Mouse (Mus musculus): ENCODE results near the gene Zfp607a. TPM values are rescaled to one million over a fixed set of nuclear protein-coding genes. Genes with fewer than 3 reads are reported as not detected.

Zfp607a gene
- 0.67 and 0.69 TPM in 2 replicates for polyA plus RNA-seq (2012; rRNA removed)

GRCm38 (mm10) chr7:27857227-27857626, at the start of gene Zfp607a:
Zfp607a (plus strand) TSS chr7:27857527.

DNA sequence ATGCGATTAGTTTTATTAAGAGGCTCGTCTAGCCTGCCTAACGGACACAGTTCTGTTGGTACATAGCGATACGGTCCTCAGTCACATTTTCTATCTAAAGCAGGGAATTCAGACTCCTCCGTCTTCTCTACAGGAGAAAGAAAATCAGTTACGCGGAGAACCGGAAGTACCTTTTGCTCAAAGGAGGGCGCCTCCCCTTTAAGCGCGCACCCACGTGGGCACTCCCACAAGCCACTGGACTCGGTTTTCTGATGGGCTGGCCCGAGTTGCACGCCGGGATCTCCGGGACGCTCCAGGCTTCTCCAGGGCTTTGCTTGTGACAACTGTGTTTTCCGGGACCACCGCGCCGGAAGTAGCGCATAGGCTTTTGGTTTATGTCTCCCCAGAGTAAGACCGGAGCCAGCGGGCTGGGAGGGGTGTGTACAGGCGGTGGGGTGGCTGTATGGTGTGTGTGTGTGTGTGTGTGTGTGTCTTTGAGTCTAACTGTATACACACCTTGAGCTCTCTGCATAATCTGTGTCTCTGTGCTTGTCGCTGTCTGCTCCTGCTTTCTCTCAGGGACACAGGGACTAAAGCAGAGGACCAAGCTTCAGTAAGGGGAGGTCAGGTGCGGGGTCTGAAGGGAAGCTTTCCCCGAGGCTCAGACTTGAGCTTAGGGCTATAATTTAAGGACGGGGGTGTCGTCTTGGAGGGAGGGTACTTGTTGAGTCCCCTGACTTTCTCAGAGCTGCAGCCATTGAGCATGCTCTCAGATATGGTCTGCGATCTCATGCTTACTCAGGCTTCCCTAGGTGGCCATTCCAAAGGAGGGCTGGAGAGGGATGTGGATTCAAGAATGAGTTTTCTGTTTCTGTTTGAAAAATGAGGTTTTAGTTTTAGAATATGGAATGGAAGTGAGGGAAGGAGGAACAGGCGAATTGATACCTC, 18.7 kb upstream of the Zfp607a start, which contains the start of gene Zfp59:
Gene Zfp59 (plus strand): TSS at position 285 of the 927 bp plus-strand sequence.

GRCm38 (mm10) chr7:27928818-27929695, 71.7 kb downstream of the Zfp607a start, which contains the start of gene Zfp974:
Zfp974 (minus strand) TSS chr7:27929460.

Other genes starting within 250 kb of the Zfp607a start
- gene Ttc9b, start 203.6 kb upstream of the Zfp607a start, polyA plus RNA-seq (2012; rRNA removed) = 0.01 TPM in 1 of 2 replicates, not detected in the other
- 3.2 TPM in 2 replicates for gene Map3k10, start 182.9 kb upstream of the Zfp607a start, polyA plus RNA-seq (2012; rRNA removed)
- gene Zfp607b, start 168.2 kb upstream of the Zfp607a start, polyA plus RNA-seq (2012; rRNA removed) = 0.18 and 0.48 TPM in 2 replicates
- gene Zfp60, start 126.1 kb upstream of the Zfp607a start, polyA plus RNA-seq (2012; rRNA removed) = 1.5 and 1.8 TPM in 2 replicates
- 0.97 and 1.2 TPM in 2 replicates for gene Zfp626, start 50.3 kb upstream of the Zfp607a start, polyA plus RNA-seq (2012; rRNA removed)
- gene Zfp59, start 18.9 kb upstream of the Zfp607a start, polyA plus RNA-seq (2012; rRNA removed) = 0.80 and 0.95 TPM in 2 replicates
- gene Zfp974, start 71.9 kb downstream of the Zfp607a start, polyA plus RNA-seq (2012; rRNA removed) = 0.49 and 0.51 TPM in 2 replicates
- gene Zfp780b, start 121.6 kb downstream of the Zfp607a start, polyA plus RNA-seq (2012; rRNA removed) = 1.5 and 1.6 TPM in 2 replicates
- 0.97 and 0.99 TPM in 2 replicates for gene Zfp850, start 156.6 kb downstream of the Zfp607a start, polyA plus RNA-seq (2012; rRNA removed)
- gene Psmc4, start 192.6 kb downstream of the Zfp607a start, polyA plus RNA-seq (2012; rRNA removed) = 92.8 and 103 TPM in 2 replicates
- gene Fcgbp, start 213.7 kb downstream of the Zfp607a start, polyA plus RNA-seq (2012; rRNA removed) = under 0.01 and 0.01 TPM in 2 replicates